Mouse (Mus musculus): ENCODE data around the gene Smoc1. TPM values are rescaled to one million over a fixed set of nuclear protein-coding genes. Genes with fewer than 3 reads are reported as not detected.
A peak's percentile ranks its signal among the peaks of the same experiment; 100 is the strongest.

Gene Smoc1
- polyA plus RNA-seq, 1 experiment from 2014 or later: 0.63 TPM

DNA sequence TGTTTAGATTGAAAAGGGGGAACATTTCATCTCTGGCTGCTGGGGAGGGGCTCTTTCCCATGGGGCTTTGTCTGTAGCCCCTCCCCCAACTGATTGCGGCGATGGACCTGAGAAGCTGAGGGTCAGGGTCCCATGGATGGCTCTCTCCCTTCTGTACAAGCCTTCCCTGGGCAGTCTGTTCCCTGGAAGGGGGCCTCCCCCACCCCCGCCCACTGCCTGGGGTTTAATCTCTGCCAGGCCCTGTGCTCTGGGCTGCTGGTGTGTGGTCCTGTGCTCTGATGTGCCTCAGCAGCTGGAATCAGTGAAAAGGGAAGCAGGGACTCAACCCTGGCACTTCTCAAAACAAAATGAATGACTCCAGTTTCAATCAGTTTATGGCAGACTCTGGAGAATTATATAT, 16.8 kb upstream of the Smoc1 start:
- H3K27me3 ChIP-seq (ENCODE audit: insufficient read depth, low read length): no peaks in the 10 kb centered on the region
- 0 out of 2 replicates have a peak overlapping the region, but pooled peaks have one; percentile 25 for H3K4me2 ChIP-seq
- WGBS: 15% methylated on average over 3 of the region's 3 CpGs
- H3K9ac ChIP-seq: no peak overlapping the region
- DNase-seq (no peak), ATAC-seq (ENCODE audit: insufficient read depth) (no peak; the same call in 1 of the 2 replicates)
- no peaks in the 10 kb centered on the region for H3K4me1 ChIP-seq (ENCODE audit: insufficient read depth)
- TF ChIP-seq CTCF (IDR thresholded peaks at IDR 0.05; ENCODE audit: low read depth): no peak
- H3K36me3 ChIP-seq (ENCODE audit: insufficient read depth): no peaks in the 10 kb centered on the region
- H3K27ac ChIP-seq (ENCODE audit: low read depth): no peak overlapping the region
- H3K4me3 ChIP-seq (ENCODE audit: low read depth, low read length): no peak overlapping the region
- H3K9me3 ChIP-seq (ENCODE audit: low read depth, low read length): no peaks in the 10 kb centered on the region

DNA sequence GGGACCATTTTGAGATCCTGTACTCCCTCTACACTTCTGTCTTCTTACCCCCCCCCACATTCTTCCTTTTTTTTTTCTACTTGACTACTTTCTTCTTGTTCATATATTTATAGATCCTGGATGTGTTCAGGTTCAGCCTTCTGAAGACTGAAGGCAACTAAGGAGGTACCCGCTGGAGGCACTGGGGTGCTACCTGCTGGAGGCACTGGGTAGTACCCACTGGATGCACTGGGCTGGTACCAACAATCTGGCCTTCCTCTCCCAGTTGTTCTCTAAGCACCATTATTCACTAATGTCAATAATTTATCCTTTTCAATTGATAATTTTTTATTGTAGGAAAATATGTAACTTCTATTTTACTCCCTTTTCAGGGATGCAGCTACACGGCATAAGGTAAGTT, 14.6 kb upstream of the Smoc1 start:
- Histone ChIP-seq H3K27ac (ENCODE audit: low read depth) (no peak overlapping the region), H3K4me3 (ENCODE audit: low read depth, low read length) (no peak overlapping the region), H3K9me3 (ENCODE audit: low read depth, low read length) (no peaks in the 10 kb centered on the region), H3K36me3 (ENCODE audit: insufficient read depth) (no peaks in the 10 kb centered on the region), H3K9ac (no peak overlapping the region), H3K4me1 (ENCODE audit: insufficient read depth) (no peaks in the 10 kb centered on the region), H3K27me3 (ENCODE audit: insufficient read depth, low read length) (no peaks in the 10 kb centered on the region), H3K4me2 (no peak overlapping the region)
- no peak for TF ChIP-seq CTCF (IDR thresholded peaks at IDR 0.05; ENCODE audit: low read depth)
- DNase-seq (no peak), ATAC-seq (ENCODE audit: insufficient read depth) (no peak)
- 76% methylated on average over 2 of the region's 2 CpGs for WGBS

DNA sequence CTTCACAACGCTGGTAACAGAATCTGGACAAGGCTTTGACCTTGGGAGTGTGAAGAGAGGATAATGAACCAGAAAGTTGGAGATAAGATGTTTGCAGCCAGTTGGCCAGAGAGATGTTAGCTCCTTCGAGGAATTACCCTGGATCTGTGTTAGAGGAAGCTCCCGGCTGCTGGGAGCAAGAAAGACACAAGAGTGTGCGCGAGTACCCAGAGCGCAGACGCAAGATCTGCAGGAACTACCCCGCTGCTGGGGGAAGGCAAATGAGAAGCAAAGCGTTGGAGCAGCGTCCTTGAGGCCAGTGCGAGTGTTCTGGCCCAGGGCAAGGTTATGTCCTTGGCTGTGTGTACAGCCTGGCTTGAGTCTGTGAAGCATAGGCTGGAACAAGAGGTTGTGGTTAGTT, 13.1 kb upstream of the Smoc1 start:
- Histone ChIP-seq H3K27ac (ENCODE audit: low read depth) (no peak overlapping the region), H3K27me3 (ENCODE audit: insufficient read depth, low read length) (no peaks in the 10 kb centered on the region), H3K4me3 (ENCODE audit: low read depth, low read length) (no peak overlapping the region), H3K9ac (no peak overlapping the region), H3K4me1 (ENCODE audit: insufficient read depth) (no peaks in the 10 kb centered on the region), H3K4me2 (no peak overlapping the region), H3K36me3 (ENCODE audit: insufficient read depth) (no peaks in the 10 kb centered on the region), H3K9me3 (ENCODE audit: low read depth, low read length) (no peaks in the 10 kb centered on the region)
- DNase-seq (no peak), ATAC-seq (ENCODE audit: insufficient read depth) (no peak)
- TF ChIP-seq CTCF (IDR thresholded peaks at IDR 0.05; ENCODE audit: low read depth): no peak
- WGBS: 72% methylated on average over 11 of the region's 11 CpGs

DNA sequence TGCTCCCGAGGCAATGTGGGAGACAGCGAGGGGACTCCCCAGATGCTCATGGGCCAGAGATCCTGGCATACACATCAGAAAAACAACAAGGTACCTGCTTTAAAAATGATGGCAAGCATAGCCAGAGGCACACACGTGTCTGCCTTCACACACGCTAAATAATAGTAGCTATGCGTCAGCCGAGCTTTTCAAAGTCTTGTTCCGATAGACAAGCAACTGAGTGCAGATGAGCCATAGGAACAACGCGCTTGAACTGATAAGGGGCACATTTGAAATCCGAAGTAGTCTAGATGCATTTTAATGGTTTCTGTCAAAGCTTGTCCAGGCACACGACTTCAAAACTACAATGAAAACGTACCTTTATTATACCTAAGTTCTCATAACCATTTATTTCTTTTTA, 9.0 kb upstream of the Smoc1 start:
- TF ChIP-seq CTCF (IDR thresholded peaks at IDR 0.05; ENCODE audit: low read depth): no peak
- Histone ChIP-seq H3K9ac (no peak overlapping the region), H3K27me3 (ENCODE audit: insufficient read depth, low read length) (no peaks in the 10 kb centered on the region), H3K36me3 (ENCODE audit: insufficient read depth) (no peaks in the 10 kb centered on the region), H3K4me3 (ENCODE audit: low read depth, low read length) (no peak overlapping the region), H3K4me1 (ENCODE audit: insufficient read depth) (no peaks in the 10 kb centered on the region), H3K27ac (ENCODE audit: low read depth) (no peak overlapping the region), H3K9me3 (ENCODE audit: low read depth, low read length) (no peaks in the 10 kb centered on the region), H3K4me2 (no peak overlapping the region)
- ATAC-seq (ENCODE audit: insufficient read depth) (no peak), DNase-seq (no peak)
- 86% methylated on average over 12 of the region's 12 CpGs for WGBS

DNA sequence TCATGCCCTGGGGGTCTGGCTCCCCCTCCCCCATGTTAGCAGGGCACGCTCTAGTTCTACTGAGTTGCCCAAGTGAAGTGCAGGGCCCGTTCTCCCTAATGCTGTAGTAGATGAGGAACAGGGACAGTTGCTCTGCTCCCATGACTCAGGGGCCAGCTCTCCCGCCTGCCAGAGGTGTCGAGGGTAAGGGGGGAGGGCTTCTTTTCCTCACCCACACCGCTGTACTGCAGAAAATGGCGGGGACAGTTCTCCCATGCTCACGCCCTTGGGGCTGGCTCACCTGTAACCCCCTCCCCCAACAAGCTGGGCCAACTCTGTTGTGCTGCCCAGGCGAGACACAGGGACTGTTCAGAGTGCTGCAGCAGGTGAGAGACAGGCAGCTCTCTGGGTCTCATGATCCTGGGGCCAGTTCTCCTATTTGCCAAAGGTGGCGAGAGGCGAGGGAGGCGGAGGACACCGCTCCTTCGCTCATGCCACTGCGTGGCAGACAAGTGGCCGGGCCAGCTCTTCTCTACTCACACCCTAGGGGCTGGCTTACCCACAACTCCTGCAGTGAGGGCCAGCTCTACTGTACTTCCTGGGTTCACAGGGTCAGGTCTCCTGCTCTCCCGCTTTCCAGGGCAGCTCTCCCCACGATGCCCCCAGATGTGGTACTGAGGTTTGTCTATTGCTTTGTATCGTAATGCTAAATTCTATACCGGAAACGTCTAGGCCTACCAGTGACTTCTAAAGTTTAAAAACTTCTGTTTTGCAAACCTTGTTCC, 7.9 kb upstream of the Smoc1 start:
- Histone ChIP-seq H3K27ac (ENCODE audit: low read depth) (no peak overlapping the region), H3K27me3 (ENCODE audit: insufficient read depth, low read length) (no peaks in the 10 kb centered on the region), H3K4me1 (ENCODE audit: insufficient read depth) (no peaks in the 10 kb centered on the region), H3K36me3 (ENCODE audit: insufficient read depth) (no peaks in the 10 kb centered on the region), H3K9ac (no peak overlapping the region), H3K4me3 (ENCODE audit: low read depth, low read length) (0 out of 2 replicates have a peak overlapping the region, but pooled peaks have one; percentile 6), H3K9me3 (ENCODE audit: low read depth, low read length) (no peaks in the 10 kb centered on the region), H3K4me2 (no peak overlapping the region)
- DNase-seq: no peak
- no peak for ATAC-seq (ENCODE audit: insufficient read depth)
- no peak for TF ChIP-seq CTCF (IDR thresholded peaks at IDR 0.05; ENCODE audit: low read depth)
- 71% methylated on average over 20 of the region's 20 CpGs for WGBS

DNA sequence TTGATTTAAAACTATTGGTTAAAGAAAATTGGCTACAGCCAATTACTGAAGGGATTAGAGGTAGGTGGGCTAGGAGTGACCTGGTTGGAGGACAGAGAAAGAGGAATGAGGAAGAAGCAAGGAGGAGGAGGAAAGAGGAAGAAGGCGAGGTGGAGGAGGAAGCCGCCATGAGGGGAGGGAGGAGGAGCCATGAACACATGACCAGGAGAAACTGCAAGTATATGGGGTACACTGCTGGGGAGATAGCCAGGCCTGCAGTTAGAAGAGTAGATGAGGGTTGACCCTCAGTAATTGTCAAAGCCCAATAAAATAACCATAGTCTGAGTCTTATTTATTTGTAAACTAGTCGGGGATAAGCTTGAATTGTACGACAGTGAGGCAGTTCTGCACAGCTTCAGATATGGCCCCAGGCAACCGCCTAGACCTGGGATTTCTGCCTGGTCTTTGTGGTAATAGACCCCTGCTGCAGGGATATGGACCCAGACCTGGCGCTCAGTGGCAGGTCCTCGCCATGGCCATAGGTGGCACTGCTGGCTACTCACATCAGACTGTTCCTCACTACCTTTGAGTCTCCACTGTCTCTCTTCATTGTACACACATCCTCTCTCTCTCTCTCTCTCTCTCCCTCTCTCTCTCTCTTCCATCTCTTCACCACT, 7.2 kb upstream of the Smoc1 start:
- H3K9ac ChIP-seq: no peak overlapping the region
- DNase-seq: no peak
- TF ChIP-seq CTCF (IDR thresholded peaks at IDR 0.05; ENCODE audit: low read depth): no peak
- no peaks in the 10 kb centered on the region for H3K9me3 ChIP-seq (ENCODE audit: low read depth, low read length)
- H3K4me1 ChIP-seq (ENCODE audit: insufficient read depth): no peaks in the 10 kb centered on the region
- ATAC-seq (ENCODE audit: insufficient read depth): no peak
- H3K36me3 ChIP-seq (ENCODE audit: insufficient read depth): no peaks in the 10 kb centered on the region
- H3K27me3 ChIP-seq (ENCODE audit: insufficient read depth, low read length): no peaks in the 10 kb centered on the region
- WGBS: 78% methylated on average over 7 of the region's 7 CpGs
- no peak overlapping the region for H3K4me3 ChIP-seq (ENCODE audit: low read depth, low read length)
- no peak overlapping the region for H3K27ac ChIP-seq (ENCODE audit: low read depth)
- H3K4me2 ChIP-seq: no peak overlapping the region

DNA sequence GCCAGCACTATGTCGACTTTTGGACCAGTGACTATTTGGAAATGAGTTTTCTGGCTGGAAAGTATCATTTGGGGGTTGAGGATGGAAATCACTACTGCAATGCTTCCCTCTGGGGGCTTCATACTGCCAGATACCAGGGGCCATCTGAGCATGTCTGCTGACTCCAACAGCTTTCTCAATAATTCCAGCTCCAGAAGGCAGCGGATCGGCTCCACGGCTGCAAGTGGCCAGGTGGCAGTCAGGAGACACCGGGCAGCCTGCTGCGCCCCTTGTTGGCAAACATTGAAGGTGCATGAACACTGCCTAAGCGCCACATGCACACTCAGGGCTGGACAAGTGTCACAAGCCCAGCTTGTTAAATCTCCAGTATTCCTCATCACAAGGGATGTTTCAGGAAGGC, 2.2 kb upstream of the Smoc1 start:
- TF ChIP-seq CTCF (IDR thresholded peaks at IDR 0.05; ENCODE audit: low read depth): no peak
- DNase-seq (no peak), ATAC-seq (ENCODE audit: insufficient read depth) (no peak)
- Histone ChIP-seq H3K27ac (ENCODE audit: low read depth) (no peak overlapping the region), H3K4me2 (no peak overlapping the region), H3K4me1 (ENCODE audit: insufficient read depth) (no peaks in the 10 kb centered on the region), H3K27me3 (ENCODE audit: insufficient read depth, low read length) (peaks cover 40% of the 10 kb centered on the region), H3K36me3 (ENCODE audit: insufficient read depth) (no peaks in the 10 kb centered on the region), H3K4me3 (ENCODE audit: low read depth, low read length) (no peak overlapping the region), H3K9me3 (ENCODE audit: low read depth, low read length) (no peaks in the 10 kb centered on the region), H3K9ac (no peak overlapping the region)
- WGBS: 90% methylated on average over 7 of the region's 7 CpGs

Data from lung, embryonic 14.5 days (tissue).